Mouse (Mus musculus) erythroblast, embryonic 14.5 days (primary cell): ENCODE measurements around the gene Mettl7a3.

Experiments
- GATA1 ChIP-seq: IDR thresholded peaks from 2 replicates; pipeline ENCODE4 v1.6.1; 2012; ENCODE audit warnings: low read length, inconsistent platforms, mixed read lengths
- TAL1 ChIP-seq: IDR thresholded peaks from 3 replicates; pipeline ENCODE4 v1.6.1; 2012; ENCODE audit warnings: low read length, inconsistent platforms, mixed read lengths

- TF ChIP-seq TAL1 (no peak), GATA1 (no peak)
These were observed 53.0 kb downstream of the Mettl7a3 start for GRCm38 (mm10) chr15:100387544-100388223.
